Mouse (Mus musculus): ENCODE measurements at regions not wholly inside any gene's neighbourhood (a gene's known extent, or its start where the extent isn't known, plus 50 kb on each side); places are given as distances from the start of the nearest gene placed in this dataset.

- DNase-seq, result no peak
Observed at GRCm38 (mm10) chr5:126023906-126024305, 492.3 kb downstream of the Tmem132b start.

DNA sequence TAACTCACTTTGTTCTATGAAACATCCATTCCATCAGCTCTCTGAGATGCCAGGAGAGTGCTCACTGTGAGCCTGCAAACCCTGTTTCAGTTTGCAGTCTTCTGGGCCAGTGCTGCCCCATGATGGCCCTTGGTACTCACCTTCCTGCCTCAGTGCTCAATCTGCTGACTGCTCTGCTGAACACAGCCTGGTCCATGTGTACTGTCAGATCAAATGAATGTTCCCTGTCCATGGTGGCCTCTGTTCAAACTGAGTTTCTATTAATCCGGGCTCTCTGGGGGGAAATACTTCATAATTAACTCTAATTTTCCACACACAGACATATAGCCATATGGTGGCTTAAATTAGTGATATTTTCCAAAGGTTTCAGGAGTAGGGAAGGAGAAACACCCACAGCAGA, 503.3 kb downstream of the Tmem132b start:
- no peak for DNase-seq

DNA sequence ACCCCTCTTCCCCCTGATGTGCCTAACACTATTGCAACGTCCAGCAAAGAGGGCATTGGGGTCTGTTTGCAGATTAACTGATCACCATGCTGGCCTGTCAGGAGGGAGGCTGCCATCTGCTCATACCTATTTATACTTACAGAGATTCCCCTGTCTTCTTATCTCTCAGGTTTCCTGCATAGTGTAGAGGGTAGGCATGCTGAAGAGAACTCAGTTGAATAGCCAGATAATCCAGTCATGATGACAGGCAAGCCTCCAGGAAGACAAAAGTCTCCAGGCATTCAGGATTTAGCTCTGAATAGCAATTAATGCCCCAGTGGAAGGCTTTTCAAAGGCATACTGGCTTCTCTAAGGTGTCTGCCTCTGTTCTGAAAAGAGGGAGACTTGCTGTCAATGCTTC, 505.1 kb downstream of the Tmem132b start:
- no peak for DNase-seq

DNA sequence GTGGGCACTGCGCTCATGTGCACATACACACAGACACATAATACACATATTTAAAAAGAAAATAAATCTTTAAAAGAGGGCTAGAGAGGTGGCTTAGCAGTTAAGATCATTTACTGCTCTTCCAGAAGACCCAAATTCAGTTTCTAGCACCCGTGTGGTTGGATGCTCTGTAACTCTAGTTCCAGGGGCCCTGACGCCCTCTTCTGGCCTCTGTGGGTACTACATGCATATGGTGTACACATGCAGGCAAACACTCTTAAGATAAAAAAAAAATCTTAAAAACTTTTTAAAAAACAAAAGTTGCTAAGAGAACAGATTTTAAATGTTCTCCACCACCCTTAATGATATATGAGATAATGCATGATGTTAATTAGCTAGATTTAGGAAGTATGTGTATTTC, 514.2 kb downstream of the Tmem132b start:
- no peak for DNase-seq

DNA sequence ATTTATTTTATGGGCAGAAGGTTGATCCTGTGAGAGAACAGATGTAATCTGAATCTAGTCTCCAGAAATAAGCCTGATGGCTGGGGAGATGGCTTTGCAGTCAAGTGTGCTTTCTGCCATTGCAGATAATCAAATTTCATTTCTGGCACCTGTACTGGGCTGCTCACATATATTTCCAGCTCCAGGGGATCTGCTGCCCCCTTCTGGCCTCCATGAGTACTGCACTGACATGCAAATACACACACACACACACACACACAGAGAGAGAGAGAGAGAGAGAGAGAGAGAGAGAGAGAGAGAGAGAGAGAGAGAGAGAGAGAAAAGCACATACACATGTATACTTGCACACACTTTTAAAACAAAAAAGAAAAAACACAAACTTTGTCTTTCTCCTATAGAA, 532.1 kb downstream of the Tmem132b start:
- no peak for DNase-seq

DNA sequence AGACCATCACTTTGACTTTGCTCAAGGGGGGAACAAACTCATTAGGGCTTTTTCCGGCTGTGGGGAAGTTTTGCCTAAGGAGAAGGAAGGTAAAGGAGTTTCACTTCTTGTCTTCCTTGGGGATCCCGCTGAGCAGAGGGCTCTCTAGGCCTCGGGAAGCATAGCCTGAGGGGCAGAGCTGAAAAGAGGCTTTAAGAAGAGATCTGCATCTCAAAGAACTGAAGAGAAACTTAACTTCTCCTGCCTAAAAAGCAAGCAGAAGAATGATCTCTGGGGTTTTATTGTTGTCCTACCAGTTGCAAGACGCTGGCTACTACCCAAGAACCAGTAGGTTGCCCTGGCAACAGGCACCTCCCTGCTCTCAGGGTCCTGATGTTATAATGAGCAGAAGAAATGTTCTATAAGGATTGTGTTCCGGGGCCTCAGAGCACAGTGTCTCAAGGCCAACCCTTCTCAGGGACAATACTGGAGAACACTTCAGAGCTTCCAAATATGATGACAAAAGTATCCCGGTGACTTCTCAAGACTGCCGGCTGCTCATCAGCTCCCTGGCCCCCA, 547.8 kb downstream of the Tmem132b start:
- DNase-seq, result no peak

DNA sequence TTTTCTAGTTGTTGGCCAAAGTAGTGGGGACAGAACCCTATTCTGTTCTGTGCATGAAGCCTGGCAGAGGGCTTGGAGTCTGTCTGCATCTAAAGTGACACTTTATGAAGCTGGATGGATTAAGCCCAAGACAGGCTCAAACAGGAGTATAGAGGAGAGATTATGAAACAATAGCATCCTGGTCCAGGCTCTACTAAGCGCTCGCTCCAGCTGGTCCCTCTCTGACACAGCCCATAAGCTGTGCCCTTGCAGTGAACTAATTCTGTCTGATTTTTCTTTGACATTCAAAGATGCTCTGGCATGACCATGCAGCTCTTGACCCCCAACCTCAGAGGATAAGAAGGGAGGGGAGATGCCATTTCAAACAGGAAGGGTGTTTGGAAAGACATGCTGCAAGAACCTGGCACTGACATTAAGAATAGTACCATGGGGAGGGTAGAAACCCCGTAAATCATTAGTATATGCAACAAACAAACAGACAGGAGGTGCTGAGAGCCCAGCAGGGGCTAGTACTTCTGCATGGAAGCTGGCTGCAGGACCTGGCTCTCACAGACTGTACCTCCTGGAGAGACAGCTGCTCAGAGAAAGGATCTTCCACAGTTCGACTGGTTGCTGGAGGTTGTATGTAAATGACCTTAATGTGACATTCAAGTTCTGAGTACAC, 556.8 kb downstream of the Tmem132b start:
- no peak for DNase-seq

DNA sequence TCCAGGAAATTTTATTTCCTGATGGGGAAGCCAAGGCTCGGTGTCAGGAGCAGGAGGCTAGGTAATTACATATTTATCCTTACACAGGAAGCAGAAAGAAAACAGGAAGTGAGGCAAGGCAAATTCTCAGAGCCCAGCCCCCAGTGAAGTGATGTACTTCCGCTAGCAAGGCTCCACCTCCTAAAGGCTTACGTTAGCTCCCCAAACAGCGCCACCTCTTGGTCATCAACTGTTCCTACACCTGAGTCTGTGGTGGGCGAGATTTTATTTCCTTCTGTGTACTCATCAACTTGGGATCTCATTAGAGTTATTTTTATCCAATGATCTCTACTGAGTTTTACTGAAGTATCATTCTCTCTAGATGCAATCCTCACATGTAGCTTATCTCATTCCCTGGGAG, 561.6 kb downstream of the Tmem132b start:
- DNase-seq, result no peak

- peak in 1 of 2 experiments; percentile 2 for DNase-seq
Observed at GRCm38 (mm10) chr5:126096616-126097261, 565.2 kb downstream of the Tmem132b start.

- no peak for DNase-seq
Observed at GRCm38 (mm10) chr5:126097262-126097628, 565.7 kb downstream of the Tmem132b start.

DNA sequence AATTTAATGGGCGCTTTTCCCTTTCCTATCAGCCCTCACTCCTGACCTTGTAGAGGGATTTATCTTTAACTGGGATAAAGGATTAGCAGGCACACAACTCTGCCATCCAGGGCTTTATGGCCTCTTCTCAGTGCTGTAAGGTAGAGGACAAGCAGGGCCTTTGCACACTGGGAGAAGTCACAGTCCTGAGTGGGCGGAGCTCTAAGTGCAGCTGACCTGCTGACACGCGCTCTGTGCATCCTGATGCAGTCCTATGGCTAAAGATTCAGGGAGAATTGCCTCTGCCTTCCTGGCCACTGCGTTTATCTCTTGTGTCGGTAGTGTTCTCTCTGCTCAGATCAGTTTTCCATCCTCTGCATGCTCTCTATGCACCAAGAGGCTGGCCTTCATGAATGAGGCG, 566.9 kb downstream of the Tmem132b start:
- no peak for DNase-seq

- DNase-seq, result no peak
Observed at GRCm38 (mm10) chr5:126099931-126100330, 568.4 kb downstream of the Tmem132b start.

DNA sequence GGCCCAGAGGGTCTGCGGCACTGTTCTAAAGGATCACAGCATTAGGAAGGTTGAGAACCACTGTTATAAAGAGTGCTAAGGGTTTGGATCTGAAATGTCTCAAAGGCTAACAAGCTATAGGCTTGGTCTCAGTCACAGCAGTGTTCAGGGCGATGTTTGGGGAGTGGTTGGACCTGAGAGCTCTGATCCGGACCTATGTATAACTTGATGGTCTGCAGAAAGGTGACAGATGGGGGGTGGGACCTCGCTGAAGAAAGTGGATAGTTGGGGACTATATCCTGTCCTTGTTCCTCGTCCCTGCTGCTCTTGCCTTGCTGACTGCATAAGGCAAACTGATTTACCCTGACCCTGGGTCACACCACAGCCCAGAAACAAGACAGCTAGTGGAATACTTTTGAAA, 572.9 kb downstream of the Tmem132b start:
- no peak for DNase-seq

DNA sequence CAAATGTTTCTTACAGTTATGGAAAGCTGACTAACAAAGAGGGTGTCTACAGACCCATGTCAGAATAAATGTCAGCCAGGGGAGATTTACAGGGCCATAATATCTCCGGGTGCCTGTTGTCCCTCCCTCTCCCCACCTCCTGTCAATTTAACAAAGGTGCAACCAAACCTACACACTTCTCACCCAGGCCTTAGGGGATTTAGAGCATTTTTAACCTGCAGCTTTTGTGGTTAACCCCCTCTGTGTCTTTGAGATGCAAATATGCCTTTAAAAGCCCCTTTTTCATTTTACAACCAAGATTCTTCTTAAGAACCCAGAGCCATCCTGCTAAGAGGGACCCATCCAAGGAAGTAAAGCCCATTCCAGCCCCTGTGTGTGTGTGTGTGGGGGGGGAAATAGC, 573.3 kb downstream of the Tmem132b start:
- DNase-seq, result no peak

DNA sequence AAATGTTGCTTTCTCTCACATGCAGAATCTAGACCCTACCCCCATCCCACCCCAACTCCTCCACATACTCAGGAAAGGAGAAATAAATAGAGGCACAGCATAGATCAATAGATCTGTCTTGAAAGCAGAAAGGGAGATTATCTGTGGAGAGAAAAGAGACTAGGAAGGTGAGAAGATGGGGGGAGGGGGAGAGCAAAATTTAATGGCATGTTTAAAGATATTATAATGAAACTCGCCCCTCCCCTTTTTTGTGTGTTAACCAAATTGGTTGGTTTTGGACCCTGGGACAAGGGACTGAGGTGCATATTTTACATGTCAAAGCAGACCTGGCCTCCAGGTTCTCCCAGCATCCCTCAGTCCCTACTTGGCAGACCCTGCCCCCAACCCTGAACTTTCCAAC, 573.9 kb downstream of the Tmem132b start:
- no peak for DNase-seq

DNA sequence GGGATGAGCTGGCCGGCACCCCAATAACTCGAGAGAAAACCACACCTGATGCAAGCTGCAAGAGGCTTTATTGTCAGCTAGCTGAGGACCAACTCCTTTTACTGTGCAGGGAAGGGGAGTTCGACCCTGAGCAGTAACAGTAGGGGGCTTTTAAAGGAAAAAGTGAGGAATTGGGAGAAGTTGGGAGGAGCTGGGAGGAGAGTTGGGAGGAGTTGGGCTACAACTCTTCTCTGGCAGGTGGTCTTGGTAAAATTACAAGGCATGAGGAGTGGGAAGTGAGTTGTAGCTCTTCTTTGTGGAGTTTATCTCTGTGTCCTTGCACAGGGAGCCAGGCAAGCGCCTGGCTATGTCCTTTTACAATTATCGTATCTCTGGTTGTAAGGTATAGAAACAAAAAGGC, 575.4 kb downstream of the Tmem132b start:
- DNase-seq, result no peak

DNA sequence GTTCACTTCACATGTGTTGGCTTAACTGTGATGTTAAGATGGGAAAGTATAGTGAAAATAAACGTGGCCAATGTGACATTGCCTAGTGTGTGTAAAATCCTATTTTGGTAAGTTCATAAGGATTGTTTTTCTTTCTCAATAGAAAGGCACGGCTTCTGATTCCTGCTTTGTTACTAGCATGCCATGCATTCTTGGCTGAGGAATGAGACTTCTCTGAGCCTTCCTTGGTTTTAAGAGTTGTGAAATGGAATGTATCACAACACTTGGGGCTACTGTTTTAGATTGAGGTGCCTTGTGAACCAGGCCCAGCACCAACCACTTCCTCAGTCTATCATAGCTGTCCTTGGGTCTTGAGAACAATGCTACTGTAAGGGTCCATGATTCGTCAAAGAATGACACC, 577.3 kb downstream of the Tmem132b start:
- no peak for DNase-seq

DNA sequence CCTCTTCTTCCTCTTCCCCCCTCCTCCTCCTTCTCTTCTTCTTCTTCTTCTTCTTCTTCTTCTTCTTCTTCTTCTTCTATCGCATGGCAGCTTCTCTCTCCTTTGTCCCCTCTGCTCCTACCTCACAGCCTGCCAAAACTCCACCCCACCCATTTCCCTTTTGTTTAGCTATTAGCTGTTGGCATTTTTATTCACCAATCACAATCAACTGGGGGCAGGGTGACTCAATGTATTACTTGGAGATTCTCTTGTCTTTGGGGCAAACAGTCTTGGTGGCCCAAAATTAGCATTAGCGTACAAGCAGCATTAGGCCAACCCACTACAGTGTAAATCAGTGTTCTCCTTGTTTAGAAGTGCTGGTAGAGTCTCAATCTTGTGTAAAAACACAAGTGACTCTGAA, 585.7 kb downstream of the Tmem132b start:
- no peak for DNase-seq

DNA sequence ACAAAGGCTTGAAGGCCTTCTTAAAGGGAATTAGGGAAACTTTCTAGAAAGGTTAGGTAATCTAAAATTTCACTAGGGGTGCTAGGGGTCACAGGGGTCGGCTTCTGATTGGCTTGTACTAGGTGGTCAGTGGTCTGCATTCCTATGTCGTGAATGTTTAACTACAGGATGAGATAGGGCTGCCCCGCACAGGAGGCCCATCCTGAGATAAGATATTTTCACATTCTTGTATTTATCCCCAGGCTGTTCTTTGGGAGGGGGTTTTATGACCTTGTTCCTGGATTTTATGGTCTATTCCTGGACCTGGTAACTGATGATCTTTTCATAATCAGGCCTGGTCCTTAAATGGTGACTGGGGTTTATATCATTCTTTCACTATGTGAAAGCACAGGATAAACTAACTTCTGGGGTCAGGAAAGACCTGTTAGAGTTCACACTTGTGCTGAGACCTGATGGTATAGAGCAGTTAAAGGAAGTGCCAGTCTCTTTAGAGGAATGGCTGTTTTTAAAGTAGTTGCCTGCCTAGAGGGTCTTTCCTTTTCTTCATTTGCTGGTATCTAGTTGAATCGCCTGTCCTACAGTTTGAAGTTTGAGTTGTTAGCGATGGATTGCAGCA, 586.4 kb downstream of the Tmem132b start:
- DNase-seq, result no peak

- no peak for DNase-seq
Observed at GRCm38 (mm10) chr5:126118731-126119130, 587.2 kb downstream of the Tmem132b start.

GRCm38 (mm10) chr5:126123216-126123615, 591.6 kb downstream of the Tmem132b start:
- no peak for DNase-seq

DNA sequence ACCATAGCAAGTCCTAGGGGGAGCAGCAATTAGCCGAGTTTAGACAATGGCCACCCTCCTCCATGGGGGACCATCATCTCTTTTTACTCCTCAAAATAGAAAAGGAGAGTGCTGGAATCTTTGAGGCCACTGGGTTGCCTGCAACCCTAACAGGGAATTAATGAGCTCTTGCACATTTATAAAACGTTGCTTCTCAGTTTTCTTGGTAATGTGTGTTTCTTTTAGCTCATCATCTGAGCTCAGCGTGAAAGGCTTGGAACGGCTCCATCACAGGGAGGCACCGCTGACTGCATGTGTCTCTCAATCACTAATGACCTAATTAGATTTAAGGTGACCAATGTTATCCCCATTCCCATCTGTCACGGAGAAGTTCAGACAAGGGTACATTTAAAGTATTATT, 595.9 kb downstream of the Tmem132b start:
- DNase-seq, result no peak

GRCm38 (mm10) chr5:126148908-126149307, 617.3 kb downstream of the Tmem132b start:
- no peak for DNase-seq

DNA sequence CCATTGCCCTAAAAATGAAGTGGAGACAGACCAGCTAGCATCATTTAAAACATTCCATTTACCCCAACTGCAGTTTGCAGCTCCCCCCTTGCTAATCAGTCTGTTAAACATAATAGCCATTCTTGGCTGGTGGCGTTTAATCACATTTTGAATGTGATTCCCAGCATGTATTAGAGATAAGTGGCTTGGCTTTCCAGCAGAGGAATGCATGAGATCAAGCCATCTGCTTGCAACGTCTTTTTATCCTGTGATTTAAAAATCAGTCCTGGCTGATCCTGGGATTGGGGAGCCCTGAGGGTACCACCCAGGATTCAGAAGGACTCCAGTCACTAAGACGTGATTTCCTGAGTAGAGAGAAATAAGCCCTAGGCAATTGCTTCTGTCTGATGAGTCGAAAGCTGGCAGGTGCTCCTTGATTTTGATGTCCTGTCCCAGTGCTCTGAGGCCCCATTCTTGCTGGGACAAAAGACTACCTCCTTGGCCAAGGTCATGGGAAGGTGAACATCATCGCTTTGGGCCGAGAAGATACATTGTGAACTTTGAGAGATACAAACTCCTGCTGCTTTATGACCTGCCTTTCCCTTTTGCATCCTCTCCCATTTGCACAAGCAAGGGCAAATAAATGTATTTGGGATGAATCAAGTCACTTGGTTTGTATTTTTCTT, 623.8 kb downstream of the Tmem132b start:
- no peak for DNase-seq
